Mouse (Mus musculus): Measurements from ENCODE around the gene Mpzl2.
"Not testable (repeated sequence)": the region's sequence is repeated elsewhere in the genome, so short reads cannot be mapped to it uniquely, and the experiment has no call there.

Mpzl2 gene

GRCm38 (mm10) chr9:45034526-45034925, 5.1 kb upstream of the Mpzl2 start:
- no peak for DNase-seq (ENCODE audit: low read depth, low spot score)

- DNase-seq (ENCODE audit: low read depth, low spot score) = not testable (repeated sequence)
Measured at GRCm38 (mm10) chr9:45037803-45038202, 1.8 kb upstream of the Mpzl2 start.

- DNase-seq (ENCODE audit: low read depth, low spot score) = peak; percentile 57
Measured at GRCm38 (mm10) chr9:45040066-45040845, 657 bp downstream of the Mpzl2 start.

GRCm38 (mm10) chr9:45041131-45041838, 1.7 kb downstream of the Mpzl2 start:
- peak; percentile 71 for DNase-seq (ENCODE audit: low read depth, low spot score)

GRCm38 (mm10) chr9:45042056-45042720, 2.6 kb downstream of the Mpzl2 start:
- no peak for DNase-seq (ENCODE audit: low read depth, low spot score)

- DNase-seq (ENCODE audit: low read depth, low spot score) = no peak
Measured at GRCm38 (mm10) chr9:45042947-45043346, 3.3 kb downstream of the Mpzl2 start.

GRCm38 (mm10) chr9:45046973-45047372, 7.4 kb downstream of the Mpzl2 start:
- no peak for DNase-seq (ENCODE audit: low read depth, low spot score)

GRCm38 (mm10) chr9:45048511-45048910, 8.9 kb downstream of the Mpzl2 start:
- peak; percentile 62 for DNase-seq (ENCODE audit: low read depth, low spot score)

- DNase-seq (ENCODE audit: low read depth, low spot score) = peak; percentile 28
Measured at GRCm38 (mm10) chr9:45049731-45050130, 10.1 kb downstream of the Mpzl2 start.

- DNase-seq (ENCODE audit: low read depth, low spot score) = no peak
Measured at GRCm38 (mm10) chr9:45050301-45050700, 10.7 kb downstream of the Mpzl2 start.

- peak; percentile 97 for DNase-seq (ENCODE audit: low read depth, low spot score)
Measured at GRCm38 (mm10) chr9:45055082-45055713, 15.6 kb downstream of the Mpzl2 start, which contains the start of gene Mpzl3. Gene Mpzl3 (plus strand): TSS chr9:45055186.

- DNase-seq (ENCODE audit: low read depth, low spot score) = peak; percentile 48
Measured at GRCm38 (mm10) chr9:45058304-45058940, 18.8 kb downstream of the Mpzl2 start.

GRCm38 (mm10) chr9:45060151-45060550, 20.6 kb downstream of the Mpzl2 start:
- no peak for DNase-seq (ENCODE audit: low read depth, low spot score)

GRCm38 (mm10) chr9:45062677-45063076, 23.1 kb downstream of the Mpzl2 start:
- no peak for DNase-seq (ENCODE audit: low read depth, low spot score)

GRCm38 (mm10) chr9:45064421-45064820, 24.8 kb downstream of the Mpzl2 start:
- DNase-seq (ENCODE audit: low read depth, low spot score) = no peak

GRCm38 (mm10) chr9:45066735-45067134, 27.1 kb downstream of the Mpzl2 start:
- DNase-seq (ENCODE audit: low read depth, low spot score) = no peak

- DNase-seq (ENCODE audit: low read depth, low spot score) = no peak
Measured at GRCm38 (mm10) chr9:45071800-45072199, 32.2 kb downstream of the Mpzl2 start.

- peak; percentile 79 for DNase-seq (ENCODE audit: low read depth, low spot score)
Measured at GRCm38 (mm10) chr9:45077859-45078258, 38.3 kb downstream of the Mpzl2 start.

GRCm38 (mm10) chr9:45079011-45079410, 39.4 kb downstream of the Mpzl2 start, which contains the start of gene Jaml:
Gene Jaml (plus strand): TSS chr9:45079183.
- peak; percentile 81 for DNase-seq (ENCODE audit: low read depth, low spot score)

- DNase-seq (ENCODE audit: low read depth, low spot score) = no peak
Measured at GRCm38 (mm10) chr9:45083132-45083531, 43.5 kb downstream of the Mpzl2 start.

GRCm38 (mm10) chr9:45084556-45084955, 45.0 kb downstream of the Mpzl2 start:
- peak; percentile 44 for DNase-seq (ENCODE audit: low read depth, low spot score)
